Mouse (Mus musculus) midbrain, embryonic 11.5 days (tissue): ENCODE measurements around the gene Syt6. TPM values are rescaled to one million over a fixed set of nuclear protein-coding genes. Genes with fewer than 3 reads are reported as not detected.
A peak's percentile ranks its signal among the peaks of the same experiment; 100 is the strongest.

Experiments used
- ATAC-seq: fragments of 200-750 bp; cut with Nextera tagmentation; 2 replicates; pipeline ENCODE4 v1.8.0; 2017; ENCODE audit warnings: moderate TSS enrichment, moderate library complexity; ENCODE audit not compliant: low FRiP score
- DNase-seq: peaks from one replicate; pipeline ENCODE4 v3.0.0; 2015; ENCODE audit warnings: low spot score; ENCODE audit errors: missing footprints
- H3K27ac ChIP-seq: fragments of 300-500 bp; sonication (generic); 2 replicates; pipeline ENCODE4 v1.5.1; 2014; ENCODE audit warnings: low read depth, low read length
- H3K27me3 ChIP-seq: fragments of 300-500 bp; sonication (generic); 2 replicates; pipeline ENCODE4 v1.6.1; 2014; ENCODE audit warnings: mild to moderate bottlenecking, low read length, moderate library complexity, mixed read lengths; ENCODE audit not compliant: control insufficient read depth, insufficient read depth
- H3K36me3 ChIP-seq: fragments of 300-500 bp; sonication (generic); 2 replicates; pipeline ENCODE4 v1.6.1; 2014; ENCODE audit warnings: mild to moderate bottlenecking, low read length, moderate library complexity, mixed read lengths; ENCODE audit not compliant: control insufficient read depth, insufficient read depth
- H3K4me1 ChIP-seq: fragments of 300-500 bp; sonication (generic); 2 replicates; pipeline ENCODE4 v1.6.1; 2014; ENCODE audit warnings: low read length; ENCODE audit not compliant: control insufficient read depth, insufficient read depth
- H3K4me2 ChIP-seq: fragments of 300-500 bp; sonication (generic); 2 replicates; pipeline ENCODE4 v1.6.1; 2014; ENCODE audit warnings: mild to moderate bottlenecking, moderate library complexity
- H3K4me3 ChIP-seq: fragments of 300-500 bp; sonication (generic); 2 replicates; pipeline ENCODE4 v1.5.1; 2014; ENCODE audit warnings: low read depth, low read length
- H3K9ac ChIP-seq: fragments of 300-500 bp; sonication (generic); 2 replicates; pipeline ENCODE4 v1.6.1; 2014; ENCODE audit warnings: low read length
- H3K9me3 ChIP-seq: fragments of 300-500 bp; sonication (generic); 2 replicates; pipeline ENCODE4 v1.6.1; 2016; ENCODE audit warnings: low read length; ENCODE audit not compliant: control insufficient read depth
- WGBS: fragments of 180-500 bp; shearing (Covaris S2); extraction: QIAGEN DNeasy Blood & Tissue Kit; methylation state at CpG from one replicate; pipeline ENCODE4 v1.1.7; 2014; 5-methylcytosine and 5-hydroxymethylcytosine counted together
- microRNA-seq: library from miRNA; unstranded; fragments of <30 nt; microRNA quantifications from one replicate; pipeline ENCODE4, GENCODE M21; 2017
- polyA plus RNA-seq: library from polyadenylated mRNA; unstranded; fragments of >200 nt; fragmentation: Nextera tagmentation; extraction: Ambion mirVana; gene quantifications from 2 replicates; pipeline ENCODE4 v1.2.1, GENCODE M21; 2014

Syt6 gene
- polyA plus RNA-seq, 1 experiment from 2014 or later = 4.3 TPM

- Histone ChIP-seq H3K36me3 (no peaks in the 10 kb centered on the region), H3K4me3 (0 out of 2 replicates have a peak overlapping the region, but pooled peaks have one; percentile 9), H3K27ac (no peak overlapping the region), H3K27me3 (no peaks in the 10 kb centered on the region), H3K9ac (0 out of 2 replicates have a peak overlapping the region, but pooled peaks have one; percentile 2), H3K9me3 (no peaks in the 10 kb centered on the region), H3K4me1 (peaks cover 9% of the 10 kb centered on the region), H3K4me2 (peak overlapping the region; percentile 26)
- ATAC-seq (peak; percentile 70), DNase-seq (peak; percentile 88)
- WGBS = 2% methylated on average over 21 of the region's 21 CpGs
Measured at GRCm38 (mm10) chr3:103683234-103683965, 108.4 kb downstream of the Syt6 start.

- no peak overlapping the region for H3K27ac ChIP-seq
- 28% methylated on average over 5 of the region's 5 CpGs for WGBS
- H3K9me3 ChIP-seq = no peaks in the 10 kb centered on the region
- H3K4me1 ChIP-seq = peaks cover 9% of the 10 kb centered on the region
- H3K9ac ChIP-seq = no peak overlapping the region
- no peak overlapping the region; the same call in 1 of the 2 replicates for H3K4me2 ChIP-seq
- peak; percentile 82 for DNase-seq
- no peak overlapping the region for H3K4me3 ChIP-seq
- H3K27me3 ChIP-seq = no peaks in the 10 kb centered on the region
- no peak for ATAC-seq
- H3K36me3 ChIP-seq = no peaks in the 10 kb centered on the region
Measured at GRCm38 (mm10) chr3:103683966-103684319, 108.9 kb downstream of the Syt6 start.

GRCm38 (mm10) chr3:103689043-103689442 lies 114.0 kb downstream of the Syt6 start:
- no peak overlapping the region for H3K9ac ChIP-seq

GRCm38 (mm10) chr3:103690506-103690905 lies 115.5 kb downstream of the Syt6 start:
- DNase-seq (peak; percentile 77), ATAC-seq (no peak)
- no peak overlapping the region for H3K4me2 ChIP-seq
- H3K4me1 ChIP-seq = no peaks in the 10 kb centered on the region
- no peak overlapping the region for H3K27ac ChIP-seq
- H3K27me3 ChIP-seq = no peaks in the 10 kb centered on the region
- 77% methylated on average over 3 of the region's 3 CpGs for WGBS
- H3K4me3 ChIP-seq = no peak overlapping the region
- no peaks in the 10 kb centered on the region for H3K36me3 ChIP-seq
- no peaks in the 10 kb centered on the region for H3K9me3 ChIP-seq
- H3K9ac ChIP-seq = no peak overlapping the region

More at GRCm38 (mm10) chr3:103689043-103689442, 114.0 kb downstream of the Syt6 start:
- ATAC-seq (no peak), DNase-seq (peak; percentile 59)
- Histone ChIP-seq H3K27ac (no peak overlapping the region), H3K4me3 (no peak overlapping the region), H3K4me2 (no peak overlapping the region), H3K9me3 (no peaks in the 10 kb centered on the region), H3K4me1 (no peaks in the 10 kb centered on the region; the same call in 1 of the 2 replicates), H3K27me3 (no peaks in the 10 kb centered on the region), H3K36me3 (no peaks in the 10 kb centered on the region)
- WGBS = 85% methylated on average over 1 of the region's 1 CpGs

Small RNAs within 50 kb of the gene (microRNA-seq; reads per million reads assigned to microRNA genes)
- gene Gm25325 = not detected

Other genes starting within 250 kb of the Syt6 start
- 0.08 and 0.19 TPM in 2 replicates for gene Atg4a-ps, start 70.8 kb downstream of the Syt6 start, polyA plus RNA-seq
- gene Olfml3, start 162.8 kb downstream of the Syt6 start, polyA plus RNA-seq = 8.9 and 10.5 TPM in 2 replicates
- gene Gm10964, start 164.1 kb downstream of the Syt6 start, polyA plus RNA-seq = not detected in 2 replicates
- gene Hipk1, start 216.3 kb downstream of the Syt6 start, polyA plus RNA-seq = 15.9 and 16.6 TPM in 2 replicates
- 36.3 and 44.6 TPM in 2 replicates for gene Dclre1b, start 234.2 kb downstream of the Syt6 start, polyA plus RNA-seq
- gene Ap4b1, start 234.3 kb downstream of the Syt6 start, polyA plus RNA-seq = 22.8 and 25.6 TPM in 2 replicates
- gene Gm43064, start 234.3 kb downstream of the Syt6 start, polyA plus RNA-seq = 0.15 TPM in 1 of 2 replicates, not detected in the other